Mouse (Mus musculus) cerebellum, adult 2 months (tissue): ENCODE data around the gene Hyal1.

Experiments
- CTCF ChIP-seq: fragments of 200-500 bp; IDR thresholded peaks from 2 replicates; pipeline ENCODE4 v1.5.1; 2011; ENCODE audit warnings: low read depth, mild to moderate bottlenecking, control low read depth, low read length, moderate library complexity, borderline replicate concordance; ENCODE audit not compliant: insufficient read depth
- POLR2A ChIP-seq: fragments of 200-500 bp; IDR thresholded peaks from 2 replicates; pipeline ENCODE4 v1.6.1; 2011; ENCODE audit warnings: low read length, control low read depth, borderline replicate concordance; ENCODE audit not compliant: insufficient read depth

GRCm38 (mm10) chr9:107586974-107587832 is 10.5 kb downstream of the Hyal1 start, which contains the start of gene Ifrd2:
- TF ChIP-seq POLR2A (peak; percentile 49), CTCF (no peak)
